Mouse (Mus musculus) heart, embryonic 11.5 days (tissue): ENCODE results near the gene Xylt1. TPM values are rescaled to one million over a fixed set of nuclear protein-coding genes. Genes with fewer than 3 reads are reported as not detected.

Source experiments
- ATAC-seq: fragments of 200-750 bp; cut with Nextera tagmentation; replicated peaks from 2 replicates; pipeline ENCODE4 v1.8.0; 2017; ENCODE audit warnings: moderate library complexity; ENCODE audit not compliant: insufficient number of reproducible peaks, low FRiP score, low TSS enrichment
- H3K27ac ChIP-seq: fragments of 300-500 bp; sonication (generic); 2 replicates; pipeline ENCODE4 v1.5.1; 2014; ENCODE audit warnings: mild to moderate bottlenecking, low read depth, low read length
- H3K27me3 ChIP-seq: fragments of 300-500 bp; sonication (generic); 2 replicates; pipeline ENCODE4 v1.6.1; 2014; ENCODE audit warnings: mild to moderate bottlenecking, low read length, mixed read lengths; ENCODE audit not compliant: control insufficient read depth, insufficient read depth
- H3K36me3 ChIP-seq: fragments of 300-500 bp; sonication (generic); 2 replicates; pipeline ENCODE4 v1.6.1; 2014; ENCODE audit warnings: mild to moderate bottlenecking, low read length, moderate library complexity, mixed read lengths; ENCODE audit not compliant: control insufficient read depth, insufficient read depth
- H3K4me1 ChIP-seq: fragments of 300-500 bp; sonication (generic); 2 replicates; pipeline ENCODE4 v1.6.1; 2014; ENCODE audit warnings: low read length; ENCODE audit not compliant: control insufficient read depth, insufficient read depth
- H3K4me2 ChIP-seq: fragments of 300-500 bp; sonication (generic); 2 replicates; pipeline ENCODE4 v1.6.1; 2014; ENCODE audit warnings: mild to moderate bottlenecking, moderate library complexity
- H3K4me3 ChIP-seq: fragments of 300-500 bp; sonication (generic); 2 replicates; pipeline ENCODE4 v1.5.1; 2014; ENCODE audit warnings: low read depth, low read length
- H3K9ac ChIP-seq: fragments of 300-500 bp; sonication (generic); 2 replicates; pipeline ENCODE4 v1.6.1; 2014; ENCODE audit warnings: mild to moderate bottlenecking, low read depth, low read length, moderate library complexity
- H3K9me3 ChIP-seq: fragments of 300-500 bp; sonication (generic); replicated peaks from 2 replicates; pipeline ENCODE4 v1.6.1; 2016; ENCODE audit warnings: low read length; ENCODE audit not compliant: control insufficient read depth
- WGBS: fragments of 180-500 bp; shearing (Covaris S2); extraction: QIAGEN DNeasy Blood & Tissue Kit; methylation state at CpG from one replicate; pipeline ENCODE4 v1.1.7; 2014; ENCODE audit not compliant: insufficient replicate concordance; 5-methylcytosine and 5-hydroxymethylcytosine counted together
- polyA plus RNA-seq: library from polyadenylated mRNA; unstranded; fragments of >200 nt; fragmentation: Nextera tagmentation; extraction: Ambion mirVana; gene quantifications from 2 replicates; pipeline ENCODE4 v1.2.1, GENCODE M21; 2014

Xylt1 gene
- polyA plus RNA-seq, 1 experiment from 2014 or later = 1.8 TPM

DNA sequence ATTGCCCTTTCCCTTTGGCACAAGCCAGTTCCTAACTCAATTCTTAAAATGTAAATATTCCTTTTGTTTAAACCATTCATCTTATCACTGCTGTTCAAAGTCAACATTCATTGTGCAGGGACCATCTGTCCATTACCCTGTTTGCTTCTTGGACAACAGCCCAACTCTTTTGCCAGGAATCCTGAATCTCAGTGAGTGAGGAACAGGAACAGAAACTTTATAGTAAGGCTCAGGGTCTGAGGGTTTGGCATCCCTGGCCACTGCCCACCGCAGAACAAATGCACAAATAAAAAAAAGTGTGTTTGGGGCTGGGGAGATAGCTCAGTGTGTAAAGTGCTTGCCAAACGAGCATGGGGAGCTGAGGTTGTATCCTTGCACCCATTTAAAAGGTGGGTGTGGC is 71.5 kb downstream of the Xylt1 start:
- Histone ChIP-seq H3K27me3 (no peaks in the 10 kb centered on the region), H3K36me3 (no peaks in the 10 kb centered on the region), H3K9me3 (no peaks in the 10 kb centered on the region), H3K27ac (no peak overlapping the region), H3K9ac (no peak overlapping the region), H3K4me3 (no peak overlapping the region), H3K4me2 (no peak overlapping the region), H3K4me1 (peaks cover 7% of the 10 kb centered on the region)
- 72% methylated on average over 2 of the region's 2 CpGs for WGBS
- ATAC-seq = no peak

DNA sequence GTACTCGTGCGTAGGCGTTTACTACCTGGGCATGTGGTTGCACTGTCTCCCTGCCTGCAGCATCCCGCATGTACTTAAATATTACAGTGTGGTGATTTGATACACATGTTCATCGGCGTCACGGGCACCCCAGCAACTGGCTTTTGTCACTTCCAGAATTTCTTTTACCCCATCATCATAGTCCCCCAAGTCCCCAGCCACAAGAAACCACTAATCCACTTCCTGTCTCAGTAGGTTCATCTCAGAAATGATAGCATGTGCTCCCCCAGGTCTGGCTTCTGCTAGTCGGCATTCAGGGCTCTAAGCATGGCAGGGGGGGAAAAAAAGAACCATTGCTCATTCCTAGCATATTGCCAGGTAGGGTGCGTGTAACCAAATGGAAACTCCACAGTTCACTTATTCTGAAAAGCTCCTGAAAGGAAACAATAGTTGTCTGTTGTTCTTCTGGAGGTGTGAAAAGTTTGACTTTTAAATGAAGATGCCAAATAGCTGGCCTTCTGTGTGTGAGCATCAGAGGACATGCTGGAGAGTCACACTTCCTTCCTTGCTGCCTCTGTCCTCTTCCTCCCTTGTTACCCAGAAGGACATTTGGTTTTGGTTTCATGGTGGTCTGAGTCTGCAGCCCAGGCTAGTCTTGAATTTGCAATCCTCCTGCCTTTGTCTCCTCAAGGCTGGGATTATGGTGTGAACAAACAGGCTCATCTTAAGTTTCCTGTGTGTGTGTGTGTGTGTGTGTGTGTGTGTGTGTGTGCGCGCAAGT is 74.2 kb downstream of the Xylt1 start:
- Histone ChIP-seq H3K36me3 (no peaks in the 10 kb centered on the region), H3K4me2 (no peak overlapping the region), H3K27me3 (no peaks in the 10 kb centered on the region), H3K4me1 (peaks cover 7% of the 10 kb centered on the region), H3K9ac (no peak overlapping the region), H3K27ac (no peak overlapping the region), H3K4me3 (no peak overlapping the region), H3K9me3 (no peaks in the 10 kb centered on the region)
- ATAC-seq = no peak
- 83% methylated on average over 11 of the region's 11 CpGs for WGBS

DNA sequence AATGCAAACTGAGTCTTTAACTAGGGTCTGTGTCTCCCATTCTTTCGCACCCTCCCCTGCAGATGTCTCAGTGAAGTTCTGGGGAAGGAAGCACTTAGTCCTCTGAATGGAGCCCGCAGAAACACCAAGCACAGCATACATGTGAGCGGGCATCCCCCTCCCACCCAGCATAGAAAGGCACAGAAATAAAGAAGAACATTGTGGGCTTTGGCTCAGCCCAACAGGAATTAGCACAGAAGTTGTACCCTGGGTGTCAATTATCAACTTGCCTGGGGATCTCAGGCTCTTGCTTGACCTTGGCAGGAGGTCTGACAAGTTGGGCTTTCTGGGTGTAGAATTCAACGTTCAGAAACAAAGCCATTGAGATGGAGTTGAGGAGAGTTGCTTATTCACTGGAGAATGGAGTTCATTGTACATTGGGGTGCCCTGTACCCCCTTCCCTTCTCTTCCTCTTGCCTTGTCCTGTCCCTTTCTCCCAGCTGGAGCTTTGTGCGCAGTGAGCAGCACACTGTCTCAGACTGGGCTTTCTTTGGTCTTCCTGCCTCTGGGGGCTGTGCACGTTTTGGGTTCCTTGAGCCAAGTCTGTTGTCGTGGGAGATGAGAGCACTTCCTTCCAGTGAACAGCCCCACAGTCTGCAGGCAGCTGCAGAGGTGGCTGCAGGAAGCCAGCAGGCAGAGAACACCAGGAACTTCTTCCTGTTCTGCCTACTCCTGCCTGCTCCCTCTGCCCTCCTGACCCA is 81.6 kb downstream of the Xylt1 start:
- no peak for ATAC-seq
- no peak overlapping the region for H3K27ac ChIP-seq
- H3K9me3 ChIP-seq = no peaks in the 10 kb centered on the region
- no peak overlapping the region for H3K4me2 ChIP-seq
- peaks cover 3% of the 10 kb centered on the region; the same call in 1 of the 2 replicates for H3K4me1 ChIP-seq
- H3K36me3 ChIP-seq = no peaks in the 10 kb centered on the region
- no peaks in the 10 kb centered on the region for H3K27me3 ChIP-seq
- H3K4me3 ChIP-seq = no peak overlapping the region
- no peak overlapping the region for H3K9ac ChIP-seq
- 48% methylated on average over 7 of the region's 7 CpGs for WGBS

DNA sequence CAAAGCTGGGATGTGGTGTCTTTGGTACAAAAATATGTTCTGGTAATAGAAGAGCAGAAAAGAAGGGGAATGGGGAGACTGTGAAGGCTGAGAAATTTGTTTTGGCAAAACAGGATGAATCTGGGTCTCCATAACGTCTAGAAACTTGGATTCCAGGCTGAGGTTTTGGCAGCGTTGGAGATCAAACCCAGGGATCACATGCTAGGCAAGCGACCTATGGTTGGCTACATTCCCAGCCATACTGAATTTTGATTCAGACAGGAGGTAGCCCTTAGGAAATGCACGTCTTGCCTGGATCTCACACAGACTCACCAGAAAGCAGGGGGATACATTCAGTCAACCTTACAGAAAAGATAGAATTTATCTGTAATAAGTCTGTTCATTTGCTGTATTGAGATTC is 84.2 kb downstream of the Xylt1 start:
- Histone ChIP-seq H3K4me2 (no peak overlapping the region), H3K9me3 (no peaks in the 10 kb centered on the region), H3K27me3 (no peaks in the 10 kb centered on the region), H3K9ac (no peak overlapping the region), H3K27ac (no peak overlapping the region), H3K4me1 (peaks cover 3% of the 10 kb centered on the region; the same call in 1 of the 2 replicates), H3K36me3 (no peaks in the 10 kb centered on the region), H3K4me3 (no peak overlapping the region)
- WGBS = 74% methylated on average over 4 of the region's 4 CpGs
- ATAC-seq = no peak

DNA sequence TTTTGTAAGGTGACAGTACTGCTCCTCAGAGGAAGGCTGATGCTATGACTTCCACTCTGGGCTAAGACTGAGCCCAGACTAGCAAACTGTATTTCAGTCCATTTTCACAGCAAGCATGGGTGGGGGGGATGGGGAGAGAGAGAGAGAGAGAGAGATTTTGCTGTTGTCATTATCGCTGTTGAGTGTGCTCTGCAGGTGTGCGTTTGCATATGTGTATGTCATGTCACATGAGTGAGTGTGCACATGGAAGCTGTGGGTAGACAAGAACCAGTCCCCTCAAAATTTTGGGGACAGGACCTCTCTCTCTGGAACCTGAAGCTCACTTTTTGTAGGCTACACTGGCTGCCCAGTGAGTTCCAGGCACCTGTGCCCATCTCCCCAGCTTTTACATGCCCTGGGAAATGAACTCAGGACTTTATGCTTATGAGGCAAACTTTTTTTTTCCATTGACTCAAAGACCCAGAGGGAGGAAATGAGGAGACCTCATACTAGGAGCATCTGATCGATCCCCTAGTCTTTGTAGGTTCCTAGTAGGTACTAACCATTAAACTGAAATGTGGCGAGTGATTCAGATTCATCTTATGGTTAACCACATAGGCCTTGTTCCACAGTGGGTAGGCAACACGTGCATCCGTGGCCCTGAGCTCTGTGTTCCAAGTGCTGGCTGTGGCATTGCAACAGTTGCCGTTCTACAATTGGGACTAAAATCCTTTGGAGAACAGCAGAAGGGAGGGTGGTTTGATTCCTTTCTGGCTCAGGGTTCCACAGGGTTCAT is 85.4 kb downstream of the Xylt1 start:
- H3K9me3 ChIP-seq = no peaks in the 10 kb centered on the region
- 93% methylated on average over 7 of the region's 7 CpGs for WGBS
- no peak overlapping the region for H3K4me2 ChIP-seq
- no peak overlapping the region for H3K9ac ChIP-seq
- H3K4me1 ChIP-seq = peaks cover 3% of the 10 kb centered on the region; the same call in 1 of the 2 replicates
- no peak overlapping the region for H3K27ac ChIP-seq
- no peak overlapping the region for H3K4me3 ChIP-seq
- H3K36me3 ChIP-seq = no peaks in the 10 kb centered on the region
- H3K27me3 ChIP-seq = no peaks in the 10 kb centered on the region
- no peak for ATAC-seq

DNA sequence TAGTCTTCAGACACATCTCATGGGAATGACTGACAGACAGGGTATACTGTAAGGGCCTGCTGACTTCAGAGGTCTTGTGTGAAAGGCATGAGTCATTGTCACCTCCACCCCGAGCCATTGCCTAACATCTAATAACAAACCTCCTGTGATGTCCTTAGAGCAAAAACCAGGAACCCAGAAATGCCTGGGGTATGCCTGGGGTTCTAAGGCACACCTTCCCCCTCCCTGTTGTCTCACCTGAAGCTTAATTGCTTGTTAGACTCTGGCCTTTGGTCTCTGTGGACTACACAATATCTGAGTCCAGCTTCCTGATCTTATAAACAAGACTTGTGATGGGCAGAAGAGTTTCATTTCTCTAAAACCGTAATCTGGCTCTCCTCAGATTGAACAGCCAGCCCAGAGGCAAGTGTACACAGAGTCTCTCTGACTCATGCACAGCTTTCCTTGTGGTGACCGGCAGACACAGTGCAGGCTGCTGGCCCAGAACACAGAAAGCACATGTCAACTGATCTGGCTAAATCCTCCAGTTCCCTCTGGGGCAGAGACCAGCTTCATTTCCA is 89.5 kb downstream of the Xylt1 start:
- Histone ChIP-seq H3K4me3 (no peak overlapping the region), H3K27me3 (no peaks in the 10 kb centered on the region), H3K9ac (no peak overlapping the region), H3K4me1 (peaks cover 22% of the 10 kb centered on the region), H3K9me3 (no peaks in the 10 kb centered on the region), H3K36me3 (no peaks in the 10 kb centered on the region), H3K27ac (no peak overlapping the region), H3K4me2 (no peak overlapping the region)
- 49% methylated on average over 3 of the region's 3 CpGs for WGBS
- no peak for ATAC-seq

DNA sequence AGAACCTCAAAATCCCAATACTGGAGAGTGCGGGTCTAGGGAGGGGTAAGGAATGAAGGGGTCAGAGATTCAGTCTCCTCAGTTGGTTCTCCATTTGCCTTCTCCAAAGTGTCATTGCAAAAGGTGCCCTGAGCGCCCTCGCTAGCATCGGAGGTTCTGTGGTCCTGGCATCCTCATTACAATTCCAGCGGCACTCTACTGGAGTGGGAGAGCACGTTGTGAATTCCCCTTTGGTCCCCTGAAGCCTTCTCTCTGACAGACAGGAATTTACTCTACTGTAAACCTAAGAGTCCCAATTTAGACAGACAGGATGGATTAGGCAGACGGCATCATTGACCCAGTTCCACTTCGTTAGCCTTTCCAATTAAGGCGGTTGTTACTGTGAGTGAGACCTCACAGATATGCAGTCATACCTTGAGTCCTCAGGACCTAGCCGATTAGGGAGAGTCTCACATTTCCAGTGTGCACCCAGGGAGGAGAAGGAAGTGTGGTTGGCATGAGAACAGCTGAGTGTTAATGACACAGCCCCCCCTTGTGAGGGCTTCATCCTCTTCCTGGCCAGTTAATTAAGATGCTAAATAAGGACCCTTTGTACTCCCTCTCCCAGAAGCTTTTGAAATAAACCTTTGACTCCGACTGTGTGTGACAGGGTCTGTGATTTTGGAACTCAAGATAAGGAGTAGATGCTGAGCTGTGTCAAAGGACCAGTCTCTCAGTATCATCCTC is 91.4 kb downstream of the Xylt1 start:
- H3K4me3 ChIP-seq = no peak overlapping the region
- H3K4me2 ChIP-seq = no peak overlapping the region
- no peak overlapping the region for H3K9ac ChIP-seq
- 26% methylated on average over 11 of the region's 11 CpGs for WGBS
- no peaks in the 10 kb centered on the region for H3K9me3 ChIP-seq
- H3K36me3 ChIP-seq = no peaks in the 10 kb centered on the region
- H3K4me1 ChIP-seq = peaks cover 22% of the 10 kb centered on the region
- ATAC-seq = no peak
- no peak overlapping the region for H3K27ac ChIP-seq
- H3K27me3 ChIP-seq = no peaks in the 10 kb centered on the region
